In the genomic region with DNA sequence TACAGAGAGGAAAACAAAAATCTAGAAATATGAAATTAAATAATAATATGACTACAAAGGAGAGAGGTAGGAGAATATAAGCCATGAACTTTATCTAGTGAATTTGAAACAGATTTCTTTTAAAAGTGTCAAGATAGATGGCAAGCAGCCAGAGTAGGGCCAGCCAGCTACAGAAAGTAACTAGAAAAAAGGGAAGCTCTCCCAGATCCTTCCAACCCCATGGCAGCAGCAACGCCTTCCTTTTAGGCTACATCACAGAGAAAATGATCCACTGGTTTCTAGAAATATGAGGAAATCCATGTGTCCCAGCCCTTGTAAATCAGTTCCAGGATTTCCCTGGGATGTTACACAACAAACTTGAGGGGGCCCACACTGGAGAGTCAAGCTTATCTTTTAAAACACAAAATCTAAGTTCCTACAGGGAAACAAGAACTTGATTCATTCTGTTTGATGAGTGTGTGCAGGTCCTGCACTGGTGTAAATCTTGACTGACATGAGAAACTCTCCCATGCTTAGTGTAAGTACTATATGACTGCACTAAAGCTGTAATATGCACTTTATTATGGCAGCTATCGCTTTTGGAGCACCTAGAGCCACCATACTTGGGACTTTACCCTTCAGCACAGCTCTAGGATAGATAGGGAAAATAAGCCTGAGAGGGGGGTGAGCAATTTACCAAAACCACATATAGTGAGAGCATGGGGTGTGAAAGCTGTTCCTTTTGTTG, we compare ENCODE assay signal across 9 mouse cellular contexts. TPM values are rescaled to one million over a fixed set of nuclear protein-coding genes. Genes with fewer than 3 reads are reported as not detected.
DNase-seq lines count a peak whose midpoint lies in the region; ATAC-seq lines count a peak whose summit lies in the region.
"Had no signal": no experiment of that assay in that cellular context is flagged by ENCODE, and none has a peak within 500 bp of the region (broad histone marks: within the 10 kb centered on the region; RNA-seq: fewer than 3 reads in every experiment).

No protein-coding gene starts in this region.

- peaks cover 2 to 18% of the 10 kb centered on the region in 2 experiments; a peak in 3 of 4 replicates for H3K4me1 ChIP-seq in heart, embryonic 14.5 days (ENCODE audit: control insufficient read depth in 2 of 2, insufficient read depth in 2 of 2, low read length in 2 of 2)
- peaks cover 18% of the 10 kb centered on the region for H3K4me1 ChIP-seq in limb, embryonic 10.5 days

- no peaks in the 10 kb centered on the region for H3K9me3 ChIP-seq in heart, embryonic 14.5 days (ENCODE audit: control insufficient read depth, low read length)
- H3K9me3 ChIP-seq in limb, embryonic 10.5 days (replicated peaks), result no peaks in the 10 kb centered on the region

- peak; percentile 18 for DNase-seq in urinary bladder, postnatal 14 days (ENCODE audit: low spot score)
- no peak for DNase-seq in urinary bladder, postnatal 25 days (ENCODE audit: low spot score)
- no peak for DNase-seq in limb, embryonic 10.5 days (ENCODE audit: low spot score)
- no peak for DNase-seq in adrenal gland, adult 8-10 months
- no peak for DNase-seq in cerebellum, adult 11 months
- no peak for DNase-seq in adrenal gland, adult (ENCODE audit: inconsistent age in 2 of 2, low spot score in 1 of 2)
- DNase-seq in spleen, postnatal 10 days (ENCODE audit: low spot score in 2 of 2), result no peak

- peak overlapping the region; percentile 50 for H3K4me2 ChIP-seq in heart, embryonic 14.5 days (ENCODE audit: low read length)

- H3K27ac ChIP-seq in heart, embryonic 14.5 days (replicated peaks in 1 of 2; ENCODE audit: control insufficient read depth in 1 of 2, insufficient read depth in 1 of 2, low read depth in 2 of 2, low read length in 2 of 2), result 0 out of 4 replicates have a peak overlapping the region, but pooled peaks of 1 of the 2 experiments have one; percentile 4
- H3K27ac ChIP-seq in limb, embryonic 10.5 days, result no peak overlapping the region

- H3K4me3 ChIP-seq in heart, embryonic 14.5 days (ENCODE audit: control insufficient read depth in 1 of 2, insufficient read depth in 1 of 2, low read depth in 1 of 2, low read length in 2 of 2), result no peak overlapping the region
- peak overlapping the region; percentile 91 for H3K4me3 ChIP-seq in limb, embryonic 10.5 days
- H3K4me3 ChIP-seq: erythroblast, embryonic 14.5 days had no signal

- no peaks in the 10 kb centered on the region for H3K27me3 ChIP-seq in heart, embryonic 14.5 days (ENCODE audit: control insufficient read depth, insufficient read depth, low read length)
- no peaks in the 10 kb centered on the region for H3K27me3 ChIP-seq in limb, embryonic 10.5 days (ENCODE audit: low read depth, poor library complexity, severe bottlenecking)

- no peak for ATAC-seq in heart, embryonic 14.5 days (ENCODE audit: insufficient number of reproducible peaks, insufficient read depth, low FRiP score, low read depth)

- H3K36me3 ChIP-seq in heart, embryonic 14.5 days (ENCODE audit: control insufficient read depth, insufficient read depth, low read length), result peaks cover 23% of the 10 kb centered on the region
- peaks cover 48% of the 10 kb centered on the region for H3K36me3 ChIP-seq in limb, embryonic 10.5 days

- WGBS in heart, embryonic 14.5 days, result 74% methylated on average over 2 of the region's 2 CpGs
- 82% methylated on average over 2 of the region's 2 CpGs for WGBS in limb, embryonic 10.5 days

- H3K9ac ChIP-seq in heart, embryonic 14.5 days (ENCODE audit: low read length), result no peak overlapping the region

RNA-seq across cellular contexts. Expression of a gene that starts 2.8 kb away (rescaled TPM):
- polyA plus RNA-seq in heart, embryonic 14.5 days (2014; fragmentation: Nextera tagmentation; extraction: Ambion mirVana), result 34.5 and 35.0 TPM in 2 replicates
- polyA plus RNA-seq in limb, embryonic 10.5 days (2016; fragmentation: Nextera tagmentation; extraction: Ambion mirVana), result 60.3 and 66.4 TPM in 2 replicates
- 10 to 100 TPM in 2 of 4 experiments, 1 to 10 TPM in 2; 5.7 to 13.8 (median 8.9) TPM for total RNA-seq in adrenal gland, adult 8-10 months (2022)

RNA-seq across cellular contexts. Expression of a gene that starts 26.0 kb away (rescaled TPM):
- polyA plus RNA-seq in heart, embryonic 14.5 days (2014; fragmentation: Nextera tagmentation; extraction: Ambion mirVana), result 0.46 TPM in 1 of 2 replicates, not detected in the other
- polyA plus RNA-seq in limb, embryonic 10.5 days (2016; fragmentation: Nextera tagmentation; extraction: Ambion mirVana), result 0.23 and 0.38 TPM in 2 replicates
- total RNA-seq in adrenal gland, adult 8-10 months (2022), result under 1 TPM in 1 of 4 experiments, not detected in 3; 0.74 TPM
- polyA plus RNA-seq: erythroblast, embryonic 14.5 days had no signal
